Mouse (Mus musculus) bone marrow macrophage, adult 2 months (primary cell): ENCODE data around the gene Dab1.

Source experiments
- CTCF ChIP-seq: IDR thresholded peaks from 2 replicates; pipeline ENCODE4 v1.5.1; 2012; ENCODE audit warnings: low read depth, mild to moderate bottlenecking, low read length, moderate library complexity
- POLR2A ChIP-seq: IDR thresholded peaks from 2 replicates; pipeline ENCODE4 v1.6.1; 2012; ENCODE audit warnings: mild to moderate bottlenecking, low read depth, low read length, borderline replicate concordance

GRCm38 (mm10) chr4:103896806-103897205, 277.6 kb downstream of the Dab1 start:
- TF ChIP-seq POLR2A (no peak), CTCF (no peak)
